Mouse (Mus musculus) ovary, adult 18-20 months (tissue): ENCODE measurements around the gene Me3.

Source experiments
- DNase-seq: peaks from one replicate; pipeline ENCODE4 v3.0.0; 2022; ENCODE audit warnings: low spot score, mixed read lengths

Gene Me3

DNA sequence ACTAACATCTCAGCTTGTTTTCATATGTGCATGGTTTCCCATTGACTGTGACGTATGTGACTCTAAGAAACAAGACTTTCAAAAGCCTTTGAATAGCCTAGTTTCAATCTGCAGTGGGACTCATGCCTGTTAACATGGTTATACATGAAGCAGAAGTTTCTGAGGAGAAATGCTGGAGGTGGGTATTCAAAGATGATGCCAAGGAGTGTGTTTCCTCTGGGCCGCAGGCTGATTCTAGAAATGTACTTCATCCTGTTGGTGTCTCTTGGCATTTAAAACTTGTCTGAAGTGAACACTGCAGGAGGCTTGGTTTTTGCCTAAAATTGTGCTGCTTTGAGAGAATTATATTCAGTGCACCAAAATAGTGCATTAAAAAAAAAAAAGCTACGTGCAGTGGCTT is 34.2 kb downstream of the Me3 start:
- DNase-seq, result no peak

DNA sequence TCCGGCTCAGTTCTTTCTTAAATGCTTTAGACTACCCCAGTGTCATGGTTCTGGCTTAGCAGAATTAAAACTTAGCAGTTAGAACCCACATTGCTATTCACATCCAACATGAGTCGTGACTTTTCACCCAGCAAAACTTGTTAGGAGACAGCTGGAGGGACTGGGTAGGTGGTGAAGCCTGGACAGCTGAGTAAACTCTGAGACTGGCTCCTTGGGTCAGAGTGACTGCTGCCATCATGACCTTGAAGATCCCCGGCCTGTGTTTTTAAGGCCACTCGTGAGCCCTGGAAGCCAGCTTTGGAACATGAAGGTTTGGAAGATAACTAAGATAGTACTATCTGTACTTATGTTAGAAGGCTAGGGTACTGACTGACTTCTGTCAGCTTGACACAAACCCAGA is 35.4 kb downstream of the Me3 start:
- DNase-seq, result peak; percentile 53

DNA sequence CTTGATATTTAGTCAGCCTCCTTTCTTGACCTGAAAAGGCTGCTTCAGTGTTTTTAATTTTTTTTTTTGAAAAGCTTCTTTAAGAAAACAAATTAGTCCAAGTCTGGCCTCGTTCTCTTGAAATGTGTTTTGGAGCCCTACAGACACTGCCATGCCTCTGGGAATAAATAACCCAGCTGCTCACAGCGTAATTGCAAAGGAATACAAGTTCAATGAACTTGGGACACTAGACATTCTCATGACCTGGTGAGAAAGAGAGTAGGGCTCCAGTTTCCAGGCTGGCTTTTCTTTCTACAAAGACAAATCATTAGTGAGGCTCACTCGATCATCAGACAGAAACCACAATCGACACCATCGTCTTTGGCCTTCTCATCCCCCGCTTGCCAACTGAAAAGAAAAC is 37.3 kb downstream of the Me3 start:
- DNase-seq, result no peak

DNA sequence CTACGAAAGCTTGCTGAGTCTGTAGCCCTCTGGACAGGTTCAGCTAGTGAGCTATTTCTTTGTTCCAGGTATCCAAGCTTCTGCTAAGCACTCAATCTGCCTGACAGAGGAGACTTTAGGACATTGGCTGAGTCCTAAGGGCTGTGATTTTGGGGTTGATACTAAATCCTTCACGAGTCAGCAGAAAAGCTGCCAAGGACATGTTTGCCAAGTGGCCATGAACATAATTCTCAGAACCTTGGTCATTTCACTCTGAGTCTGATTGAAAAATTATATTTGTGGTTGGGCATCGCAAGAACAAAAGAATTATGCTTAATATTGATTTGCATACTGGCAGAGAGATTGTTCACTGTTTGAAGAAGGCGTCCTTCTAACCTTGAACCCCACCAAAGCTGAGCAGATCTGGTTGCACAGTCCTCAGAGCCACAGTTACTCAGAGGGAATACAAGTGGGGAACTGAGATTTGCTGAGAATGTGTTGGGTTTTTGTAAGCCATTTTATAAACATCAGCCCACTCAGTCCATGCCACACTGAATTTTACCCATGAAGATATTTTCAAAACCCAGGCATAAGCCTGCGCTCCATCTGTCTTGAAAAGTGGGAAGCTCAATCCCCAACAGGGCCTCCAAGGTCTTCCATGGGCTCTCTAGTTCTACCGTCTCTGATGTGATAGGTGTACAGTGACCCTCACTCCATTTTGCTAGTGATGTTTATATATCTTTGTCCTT is 39.1 kb downstream of the Me3 start:
- DNase-seq, result peak; percentile 45

DNA sequence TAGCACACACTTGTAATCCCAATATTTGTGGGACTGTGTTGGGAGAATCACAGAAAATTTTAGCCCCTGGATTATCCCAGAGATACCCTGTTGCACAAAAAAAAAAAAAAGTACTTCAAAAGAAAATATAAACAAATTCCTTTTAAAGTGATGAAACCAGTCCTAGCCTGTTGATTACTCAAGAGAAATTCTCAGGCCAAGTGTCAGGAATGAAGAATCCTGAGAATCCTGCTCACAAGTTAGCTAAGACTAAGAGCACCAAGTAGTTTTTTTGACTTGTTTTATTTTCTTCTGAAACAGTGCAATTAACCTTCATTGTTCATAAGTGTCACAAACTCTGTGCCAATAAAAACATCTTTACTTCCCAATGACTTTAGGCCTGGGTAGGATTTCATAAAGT is 44.0 kb downstream of the Me3 start:
- no peak for DNase-seq

DNA sequence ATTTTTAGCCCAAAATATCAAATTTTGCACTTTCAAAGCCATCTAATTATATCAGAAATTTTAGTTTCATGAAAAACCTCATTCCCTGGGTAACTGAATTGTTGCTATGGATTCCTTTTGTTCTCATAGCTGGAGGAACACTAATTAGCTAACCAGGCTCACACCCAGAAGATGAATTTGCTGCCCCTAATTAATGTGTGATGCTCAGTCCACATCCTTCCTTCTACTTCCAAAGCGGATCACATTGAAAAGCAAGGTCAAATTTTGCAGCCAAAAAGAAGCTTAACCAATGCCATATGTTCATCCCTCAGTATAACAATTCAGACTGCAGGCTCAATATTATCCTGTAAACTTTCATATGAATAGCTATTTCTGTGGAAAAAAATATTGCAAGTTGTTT is 45.7 kb downstream of the Me3 start:
- no peak for DNase-seq

DNA sequence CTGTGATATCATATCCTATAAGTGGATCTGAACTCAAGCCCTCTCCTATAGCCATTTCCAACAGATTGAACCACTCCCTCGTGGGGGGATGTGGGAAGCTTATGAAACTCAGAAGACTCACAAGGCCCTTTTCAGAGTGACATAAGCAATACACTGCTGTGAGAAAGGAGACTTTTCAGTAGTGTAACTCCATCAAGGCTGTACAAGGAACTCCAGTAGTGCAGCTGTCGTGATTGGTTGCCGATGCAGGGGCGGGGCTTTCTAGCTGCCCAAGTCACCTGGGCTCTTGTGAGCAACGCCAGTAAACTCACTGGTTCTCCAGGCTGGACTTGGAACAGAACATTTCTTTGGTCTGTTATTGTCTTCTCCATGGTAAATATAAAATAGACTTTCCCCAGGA is 46.5 kb downstream of the Me3 start:
- no peak for DNase-seq

DNA sequence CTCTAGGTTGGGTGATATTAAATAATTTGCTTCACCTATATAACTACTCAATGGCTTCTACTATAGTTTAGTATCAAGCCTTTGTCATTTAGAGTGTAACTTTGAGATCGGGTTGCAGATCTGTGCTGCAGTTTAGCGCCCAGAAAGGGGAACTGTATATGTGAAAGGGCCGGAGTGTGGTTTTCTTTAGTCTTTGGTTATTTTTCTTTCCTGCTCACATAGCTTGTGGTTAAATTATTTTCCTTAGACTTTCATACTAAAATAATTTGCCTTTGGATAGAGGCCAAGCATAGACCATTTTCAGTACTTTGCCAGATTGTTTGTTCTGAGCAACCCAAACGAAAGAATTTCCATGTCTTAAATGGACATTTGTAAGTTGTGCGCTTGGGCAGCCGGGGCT is 46.9 kb downstream of the Me3 start:
- no peak for DNase-seq

DNA sequence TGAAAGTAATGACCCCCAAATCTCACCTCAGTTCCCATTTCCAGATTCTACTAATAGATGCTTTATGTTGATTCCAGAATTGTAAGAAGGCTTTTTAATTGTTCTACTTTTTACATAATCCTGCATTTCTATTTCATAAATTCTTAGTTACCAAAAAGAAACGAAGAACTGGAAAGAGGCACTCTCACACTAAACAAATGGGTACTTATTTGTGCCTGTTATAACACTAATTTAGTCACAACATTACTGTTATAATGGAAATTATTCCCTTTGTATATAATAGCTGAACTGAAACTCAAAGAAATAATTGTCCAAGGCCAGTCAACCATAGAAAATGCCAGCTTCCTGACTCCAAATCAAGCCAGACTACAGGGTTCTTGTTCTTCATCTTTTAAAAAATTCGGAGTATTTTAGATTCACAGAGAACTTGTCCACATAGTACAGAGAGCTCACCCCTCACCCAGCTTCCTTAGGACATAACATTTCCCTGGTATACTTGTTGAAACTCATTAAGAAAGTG is 47.5 kb downstream of the Me3 start:
- DNase-seq, result no peak

DNA sequence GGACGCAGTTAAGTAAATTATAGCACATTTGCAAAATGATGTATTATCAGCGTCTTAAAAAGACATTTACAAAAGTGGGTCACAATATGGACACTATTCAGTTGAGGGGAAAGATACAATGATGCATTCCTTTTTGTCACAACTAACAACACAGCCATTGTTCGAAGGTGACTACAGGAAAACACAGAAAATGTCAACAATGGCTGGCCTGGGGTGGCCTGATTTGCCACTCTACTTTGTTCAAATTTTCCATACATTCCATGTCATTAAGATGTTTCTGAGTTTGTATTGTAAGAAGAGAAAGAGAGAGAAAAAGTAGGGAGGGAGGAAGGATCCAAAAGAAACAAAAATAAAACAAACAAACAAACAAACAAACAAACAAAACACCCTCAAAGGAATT is 48.7 kb downstream of the Me3 start:
- DNase-seq, result no peak

DNA sequence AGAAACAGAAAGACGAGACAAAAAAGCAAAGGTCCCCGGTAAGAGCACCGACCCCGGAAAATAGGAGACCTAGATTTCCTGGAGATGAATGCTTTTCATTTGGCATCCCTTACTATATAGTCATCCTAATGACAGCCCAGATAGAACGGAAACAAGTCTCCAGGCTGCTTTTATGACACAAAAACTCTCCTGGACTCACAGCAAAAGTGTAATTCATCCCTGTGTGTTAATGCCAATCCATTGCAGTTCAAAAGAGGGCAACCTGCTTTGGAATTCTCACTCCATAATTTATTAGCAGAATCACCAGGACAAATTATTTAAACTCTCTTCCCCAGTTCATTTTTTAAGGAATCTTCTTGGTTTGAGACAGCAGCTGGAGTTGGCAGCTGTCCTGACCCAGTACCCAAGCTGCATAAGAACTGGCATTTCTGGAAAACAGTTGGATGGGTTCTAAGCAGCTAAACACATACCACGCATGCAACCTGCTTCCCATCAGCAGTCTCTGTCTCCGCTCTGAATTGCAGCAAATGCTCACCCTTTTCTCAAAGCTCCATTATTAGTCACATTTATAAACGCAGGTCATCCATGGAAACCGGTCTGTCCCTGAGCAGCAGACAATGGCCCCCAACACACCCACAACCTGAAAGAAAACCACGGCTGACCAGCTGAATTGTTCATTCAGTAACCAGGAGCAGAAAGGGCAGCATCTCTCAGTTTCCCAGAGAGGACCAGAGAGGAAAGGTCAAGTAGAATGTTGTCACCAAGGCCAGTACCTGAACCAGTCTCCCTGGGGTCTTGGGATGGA is 49.7 kb downstream of the Me3 start:
- no peak for DNase-seq

DNA sequence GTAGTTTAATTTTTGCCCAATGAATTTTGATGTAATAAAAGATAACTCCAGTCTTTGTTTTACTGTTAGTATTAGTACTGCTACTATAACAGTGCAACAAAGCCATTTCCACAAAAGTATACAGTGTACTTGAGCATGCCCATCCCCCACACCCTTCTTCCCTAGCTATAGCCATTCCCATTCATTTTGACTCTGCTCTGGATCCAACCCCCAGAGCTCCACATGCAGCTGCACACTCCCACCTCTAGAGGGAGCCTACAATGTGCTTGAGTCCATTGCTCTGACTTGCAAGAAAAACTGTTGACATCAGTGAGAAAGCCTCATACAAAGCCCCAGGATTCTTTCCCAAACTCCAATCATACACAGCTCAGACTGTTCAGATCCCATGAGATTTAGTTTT is 66.0 kb downstream of the Me3 start:
- DNase-seq, result no peak

DNA sequence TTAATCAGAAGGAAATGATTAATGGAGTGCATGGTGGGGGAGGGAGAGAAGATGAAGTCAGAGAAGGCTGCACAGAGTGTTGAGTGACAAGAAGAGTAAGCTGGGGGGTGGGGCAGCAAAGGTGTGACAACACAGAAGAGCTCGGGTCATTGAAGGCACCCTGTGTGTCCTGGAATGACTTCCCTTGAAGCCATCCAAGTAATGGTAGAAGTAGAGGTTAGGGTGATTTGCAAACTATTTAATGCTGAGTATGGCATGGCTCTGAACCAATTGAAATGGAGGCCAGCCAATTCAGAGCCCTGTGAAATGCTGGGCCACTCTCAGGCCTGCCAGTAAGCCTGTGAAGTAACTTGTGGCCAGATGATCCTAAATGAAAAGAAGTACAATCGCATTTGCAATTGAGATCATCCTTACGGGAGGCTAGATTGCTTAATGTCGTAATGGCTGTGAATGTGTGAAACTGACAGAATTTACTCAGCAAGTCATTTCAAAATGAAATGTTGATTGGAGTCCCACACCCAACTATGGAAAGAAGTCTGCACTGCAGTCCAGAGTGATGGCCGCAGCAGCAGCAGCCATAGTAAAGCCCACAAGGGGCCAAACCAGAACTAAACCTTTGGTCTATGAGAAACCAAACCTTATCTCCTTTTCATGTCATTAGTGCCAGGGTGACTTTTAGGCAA is 67.6 kb downstream of the Me3 start:
- no peak for DNase-seq

DNA sequence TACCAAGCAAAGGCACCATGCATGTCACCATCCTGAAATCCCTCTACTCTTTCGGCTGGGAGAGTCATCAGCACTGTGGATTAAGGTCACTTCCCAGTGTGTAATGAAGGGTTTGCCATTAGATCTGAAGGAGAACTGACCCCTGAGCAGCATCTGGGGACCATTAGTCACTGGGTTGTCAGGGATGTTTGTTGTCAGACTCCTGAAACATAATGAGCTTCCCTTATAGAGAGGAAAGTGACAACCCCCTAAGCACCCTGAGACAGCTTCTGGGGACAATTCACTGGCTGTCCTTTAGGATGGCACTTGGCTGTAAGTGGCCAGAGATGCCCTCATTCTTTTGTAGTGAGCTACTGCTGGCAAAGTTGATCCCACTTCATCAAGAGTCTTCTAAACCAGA is 68.3 kb downstream of the Me3 start:
- DNase-seq, result no peak

DNA sequence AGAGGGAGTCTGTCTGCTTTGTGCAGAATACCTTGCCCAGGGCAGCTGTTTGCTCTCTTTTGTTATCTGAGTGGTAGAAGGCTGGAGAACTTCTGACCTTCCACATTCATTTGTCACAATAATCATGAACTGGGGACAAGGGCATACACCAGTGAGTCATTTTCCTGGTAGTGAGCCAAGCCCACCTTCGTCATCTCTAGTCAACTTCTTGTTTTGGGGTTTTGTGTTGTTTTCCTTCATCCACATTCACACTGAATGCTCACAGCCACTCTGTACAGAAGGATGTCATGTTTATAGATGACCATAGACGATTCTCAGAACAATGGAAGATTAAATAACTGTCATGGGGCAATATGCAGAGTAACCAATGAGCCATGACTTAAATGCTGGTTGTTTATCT is 78.6 kb downstream of the Me3 start:
- no peak for DNase-seq

DNA sequence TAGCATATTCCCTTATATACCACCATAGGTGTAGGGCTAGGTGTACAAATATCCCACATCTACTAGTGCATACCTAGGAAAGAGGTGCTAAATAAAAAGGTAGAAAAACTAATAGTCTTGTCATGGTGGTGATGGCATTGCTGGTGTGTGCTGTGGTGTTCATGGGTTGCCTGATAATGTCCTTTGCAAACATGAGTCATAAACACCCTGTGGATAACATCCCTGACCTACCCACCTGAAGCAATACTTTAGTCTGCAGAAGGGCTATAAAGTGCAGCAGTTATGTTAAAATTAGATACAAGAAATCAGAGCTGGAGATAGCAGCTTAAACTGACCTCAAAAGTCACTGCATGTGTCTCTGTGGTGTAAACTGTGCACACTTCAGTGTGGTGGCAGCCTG is 80.9 kb downstream of the Me3 start:
- DNase-seq, result no peak

DNA sequence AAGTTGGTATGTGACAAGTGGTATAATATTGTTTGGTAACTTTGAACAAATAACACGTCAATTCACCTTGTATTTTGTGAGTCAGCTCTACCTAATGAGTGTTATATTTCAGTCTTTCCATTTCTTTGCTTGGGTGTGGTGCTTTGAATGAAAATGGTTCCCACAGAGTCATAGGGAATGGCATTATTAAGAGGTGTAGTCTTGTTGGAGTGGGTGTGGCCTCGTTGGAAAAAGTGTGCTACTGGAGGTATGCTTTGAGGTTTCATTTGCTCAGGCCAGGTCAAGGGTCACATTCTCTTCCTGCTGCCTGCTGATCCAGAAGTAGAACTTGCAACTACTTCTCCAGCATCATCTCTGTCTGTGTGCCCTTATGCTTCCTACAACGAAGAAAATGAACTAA is 84.0 kb downstream of the Me3 start:
- no peak for DNase-seq

DNA sequence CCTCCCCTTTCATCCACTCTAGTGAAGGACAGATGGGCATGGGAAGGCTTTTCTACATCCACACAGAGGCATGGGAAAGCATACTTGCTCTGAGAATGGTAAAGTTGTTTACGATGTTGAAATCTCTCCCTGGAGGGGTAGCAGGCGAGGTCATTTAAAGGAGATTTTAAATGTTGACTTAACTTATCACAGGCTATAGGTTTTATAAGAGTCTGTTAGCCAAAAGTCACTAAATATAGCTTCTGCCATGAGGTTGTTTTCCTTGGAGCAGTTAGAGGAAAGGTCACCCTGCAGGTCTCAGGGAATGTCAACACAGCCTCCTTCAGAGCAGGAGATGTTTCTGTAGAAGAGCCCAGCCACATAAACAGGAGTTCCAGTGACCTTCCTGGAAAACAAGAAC is 85.3 kb downstream of the Me3 start:
- peak; percentile 40 for DNase-seq

DNA sequence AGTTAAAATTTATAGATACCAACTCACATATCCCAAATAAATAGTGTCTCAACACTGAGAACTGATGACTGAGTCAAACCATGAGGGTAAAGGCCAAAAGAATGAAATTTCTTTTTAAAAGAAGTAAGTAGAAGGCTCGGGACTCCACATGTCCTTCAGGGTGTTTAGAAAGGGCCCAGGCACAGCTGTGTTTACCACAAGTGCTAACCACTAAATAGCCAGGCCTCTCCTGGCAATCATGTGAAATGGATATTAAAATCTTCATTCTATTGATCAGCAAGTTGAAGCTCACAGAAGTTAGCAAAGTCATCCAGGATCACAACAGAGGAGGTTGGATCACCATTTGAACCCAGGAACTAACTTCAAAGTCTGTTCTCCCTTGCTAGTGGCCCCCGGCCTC is 86.1 kb downstream of the Me3 start:
- no peak for DNase-seq

DNA sequence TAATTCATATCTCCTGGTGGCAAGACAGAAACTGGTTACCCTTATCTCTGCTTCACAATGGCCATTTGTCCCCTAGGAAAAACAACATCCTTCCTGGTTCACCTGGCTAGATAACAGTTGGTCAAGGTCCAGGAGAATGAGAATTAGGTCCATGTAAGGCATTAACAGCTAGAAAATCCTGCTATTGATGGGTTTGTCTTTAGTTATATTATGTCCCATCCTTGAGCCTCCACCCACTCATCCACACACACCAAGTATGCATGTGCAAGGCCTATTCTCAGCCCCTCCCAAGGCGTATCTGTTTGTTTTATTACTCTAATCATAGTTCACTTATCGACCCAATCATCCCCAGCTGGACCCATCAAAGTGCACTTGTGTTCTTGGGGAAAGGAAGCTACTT is 88.1 kb downstream of the Me3 start:
- DNase-seq, result no peak

DNA sequence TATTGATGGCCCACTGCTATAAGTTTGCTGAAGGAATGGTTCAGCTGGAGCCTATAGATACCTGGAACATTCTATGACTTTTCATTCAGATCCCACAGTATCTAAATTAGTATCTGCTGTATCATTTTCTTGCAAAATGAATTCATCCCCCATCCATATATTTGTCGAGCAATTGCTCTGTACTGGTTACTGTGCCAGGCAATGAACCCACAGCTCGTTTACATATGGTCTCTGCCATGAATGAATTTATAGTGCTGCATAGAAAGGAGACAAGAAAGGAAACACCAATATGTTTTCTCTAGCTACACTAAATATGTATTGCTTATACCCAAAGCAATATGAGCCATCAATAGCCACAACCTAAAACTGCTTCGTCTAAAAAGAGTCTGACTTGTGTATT is 94.5 kb downstream of the Me3 start:
- no peak for DNase-seq

DNA sequence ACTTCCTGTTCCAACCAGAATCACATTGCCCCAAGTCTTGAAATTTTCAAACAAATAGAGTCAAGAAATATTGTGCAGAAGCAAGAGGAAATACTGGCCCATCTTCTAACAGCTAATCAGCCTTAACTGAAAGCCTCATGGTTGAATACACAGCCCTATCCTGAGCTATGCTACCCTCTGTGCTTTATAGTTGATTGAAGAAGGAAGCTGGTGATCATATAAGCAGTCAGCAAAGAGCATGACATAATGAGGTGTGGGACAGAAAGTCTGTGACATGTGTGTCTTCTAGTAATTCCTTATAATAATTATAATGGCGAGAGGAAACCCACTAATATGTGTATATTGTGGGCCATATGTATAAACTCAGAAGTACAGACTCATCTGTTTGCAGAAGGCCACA is 95.4 kb downstream of the Me3 start:
- DNase-seq, result no peak

DNA sequence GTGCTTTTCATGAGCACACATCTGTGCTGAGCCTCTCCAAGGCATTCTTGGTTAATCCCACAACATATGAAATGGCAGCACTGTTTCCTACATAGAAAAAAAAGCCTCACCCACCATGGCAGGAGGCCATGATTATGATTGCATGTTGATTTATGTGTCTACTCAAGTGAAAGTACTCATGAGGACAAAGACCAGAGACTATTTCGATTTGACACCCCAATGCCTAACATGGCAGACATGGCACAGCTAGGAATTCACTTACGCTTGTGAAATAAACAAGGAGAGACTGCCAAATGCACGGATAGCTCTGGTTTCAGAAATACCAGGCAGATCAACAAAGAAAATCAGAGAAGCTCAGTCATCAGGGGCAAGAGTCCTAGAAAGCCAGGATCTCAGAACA is 96.2 kb downstream of the Me3 start:
- DNase-seq, result no peak
